Mouse (Mus musculus) brain, embryonic 14.5 days (tissue): ENCODE measurements around the gene Negr1.

Experiments used
- CTCF ChIP-seq: fragments of 200-500 bp; IDR thresholded peaks from 2 replicates; pipeline ENCODE4 v1.5.1; 2012; ENCODE audit warnings: inconsistent platforms, mild to moderate bottlenecking, moderate library complexity, borderline replicate concordance; ENCODE audit not compliant: insufficient read depth, insufficient read length; ENCODE audit errors: extremely low read depth
- POLR2A ChIP-seq: fragments of 200-500 bp; IDR thresholded peaks from 2 replicates; pipeline ENCODE4 v1.6.1; 2012; ENCODE audit warnings: mild to moderate bottlenecking, inconsistent platforms, borderline replicate concordance; ENCODE audit not compliant: poor library complexity, insufficient read depth, insufficient read length, severe bottlenecking; ENCODE audit errors: extremely low read depth

- TF ChIP-seq CTCF: no peak
- TF ChIP-seq POLR2A: no peak
Observed at GRCm38 (mm10) chr3:157036568-157036967, 475.0 kb downstream of the Negr1 start.
